Mouse (Mus musculus) CD4-positive helper T cell, adult 2 months (primary cell): ENCODE results near the gene Ntm.

ENCODE experiments used
- DNase-seq: peaks from one replicate; pipeline ENCODE4 v3.0.0-alpha.2; 2012; ENCODE audit warnings: low read depth, missing footprints, low spot score

Ntm gene

GRCm38 (mm10) chr9:29802990-29803737, 159.8 kb downstream of the Ntm start:
- DNase-seq, result no peak

DNA sequence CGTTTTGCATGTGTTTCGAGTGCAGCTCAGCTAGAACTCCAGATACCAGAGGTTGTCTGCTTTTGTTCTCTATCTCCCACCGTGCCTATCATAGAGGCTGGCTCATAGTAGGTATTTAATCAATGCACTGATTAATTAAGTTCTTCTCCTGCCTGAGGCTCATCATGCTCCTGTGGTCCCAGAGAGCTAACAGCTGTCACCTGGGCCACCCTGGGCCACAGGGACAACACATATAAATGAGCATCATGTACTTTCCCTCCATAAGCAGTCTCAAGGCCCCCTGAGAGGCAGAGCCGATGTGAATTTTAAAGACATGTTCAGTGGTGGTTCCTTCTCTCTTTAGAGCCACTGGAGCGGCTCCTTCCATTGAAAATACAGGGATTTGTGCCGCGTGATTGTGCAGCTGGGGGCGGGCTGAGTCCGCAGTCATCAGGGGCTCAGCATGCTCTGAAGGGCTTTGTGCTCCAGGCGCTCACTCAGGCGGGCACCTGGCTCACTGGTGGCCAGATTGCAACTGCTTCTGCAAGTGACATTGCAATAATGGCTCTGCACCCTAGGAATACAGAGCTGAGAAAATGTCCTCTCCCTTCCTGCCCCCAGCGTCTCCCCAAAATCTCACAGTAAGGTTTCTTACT, 160.8 kb downstream of the Ntm start:
- no peak for DNase-seq

- no peak for DNase-seq
These were observed 166.7 kb downstream of the Ntm start for GRCm38 (mm10) chr9:29796281-29796680.

GRCm38 (mm10) chr9:29791199-29791915, 171.6 kb downstream of the Ntm start:
- no peak for DNase-seq

- no peak for DNase-seq
These were observed 172.9 kb downstream of the Ntm start for GRCm38 (mm10) chr9:29790017-29790416.

DNA sequence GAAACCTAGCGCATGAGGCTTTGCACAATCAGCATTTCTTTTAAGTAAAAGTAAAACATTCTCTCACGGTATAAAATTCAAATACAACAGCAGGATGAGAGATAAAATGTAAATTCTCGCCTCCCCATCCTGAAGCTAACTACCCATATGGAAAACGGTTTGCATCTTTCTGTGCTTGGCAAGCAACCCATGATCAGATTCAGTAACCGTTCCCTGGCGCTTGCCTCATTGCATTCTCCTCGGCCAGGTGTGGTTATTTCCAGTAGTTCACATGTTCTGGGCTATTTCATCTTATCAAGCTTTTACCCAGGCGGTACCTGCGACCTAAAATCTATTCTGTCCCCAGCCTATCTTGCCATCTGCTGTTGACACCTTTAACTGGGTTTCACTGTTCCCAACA, 174.1 kb downstream of the Ntm start:
- DNase-seq, result no peak

DNA sequence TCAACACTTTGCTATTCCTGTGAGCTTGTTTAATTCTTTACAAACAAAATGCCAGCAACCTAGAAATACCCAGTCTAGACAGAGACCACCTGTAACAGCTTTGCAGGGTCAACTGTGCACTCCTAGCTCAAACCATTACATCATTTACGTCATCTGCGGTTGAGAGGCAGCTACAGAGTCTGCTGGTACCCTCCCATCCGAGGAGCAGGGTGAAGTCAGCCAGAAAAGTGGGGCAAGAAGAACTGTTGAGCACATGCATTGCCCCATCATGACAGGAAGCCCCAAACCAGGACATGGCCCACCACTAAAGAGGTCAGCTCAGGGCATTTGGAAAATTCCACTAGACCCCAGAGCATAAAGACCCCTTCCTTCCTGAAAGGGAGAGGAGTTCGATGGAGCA, 175.5 kb downstream of the Ntm start:
- DNase-seq, result no peak

GRCm38 (mm10) chr9:29782697-29783096, 180.2 kb downstream of the Ntm start:
- DNase-seq, result no peak

DNA sequence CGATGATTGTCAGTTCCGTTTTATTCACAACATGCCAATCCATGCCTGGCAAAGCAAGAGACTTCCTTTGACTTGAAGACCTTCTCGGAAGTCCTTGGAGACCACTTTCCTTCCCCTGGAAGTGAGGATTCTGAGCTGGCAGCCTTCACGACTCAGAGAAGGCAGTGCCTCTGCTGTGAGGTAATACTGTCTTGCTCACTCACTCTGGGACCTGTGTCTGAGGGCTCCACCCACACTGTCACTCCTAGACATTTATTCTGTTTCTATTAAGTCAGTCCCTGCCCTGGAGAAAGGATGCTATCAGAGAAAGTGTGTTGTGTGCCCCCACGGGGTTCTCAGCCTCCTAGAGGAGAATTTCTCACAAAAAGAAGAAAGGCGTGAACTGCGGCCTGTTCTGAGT, 183.2 kb downstream of the Ntm start:
- no peak for DNase-seq

GRCm38 (mm10) chr9:29776951-29777350, 186.0 kb downstream of the Ntm start:
- DNase-seq, result no peak

GRCm38 (mm10) chr9:29776542-29776941, 186.4 kb downstream of the Ntm start:
- no peak for DNase-seq

- DNase-seq, result no peak
These were observed 186.9 kb downstream of the Ntm start for GRCm38 (mm10) chr9:29776030-29776429.

DNA sequence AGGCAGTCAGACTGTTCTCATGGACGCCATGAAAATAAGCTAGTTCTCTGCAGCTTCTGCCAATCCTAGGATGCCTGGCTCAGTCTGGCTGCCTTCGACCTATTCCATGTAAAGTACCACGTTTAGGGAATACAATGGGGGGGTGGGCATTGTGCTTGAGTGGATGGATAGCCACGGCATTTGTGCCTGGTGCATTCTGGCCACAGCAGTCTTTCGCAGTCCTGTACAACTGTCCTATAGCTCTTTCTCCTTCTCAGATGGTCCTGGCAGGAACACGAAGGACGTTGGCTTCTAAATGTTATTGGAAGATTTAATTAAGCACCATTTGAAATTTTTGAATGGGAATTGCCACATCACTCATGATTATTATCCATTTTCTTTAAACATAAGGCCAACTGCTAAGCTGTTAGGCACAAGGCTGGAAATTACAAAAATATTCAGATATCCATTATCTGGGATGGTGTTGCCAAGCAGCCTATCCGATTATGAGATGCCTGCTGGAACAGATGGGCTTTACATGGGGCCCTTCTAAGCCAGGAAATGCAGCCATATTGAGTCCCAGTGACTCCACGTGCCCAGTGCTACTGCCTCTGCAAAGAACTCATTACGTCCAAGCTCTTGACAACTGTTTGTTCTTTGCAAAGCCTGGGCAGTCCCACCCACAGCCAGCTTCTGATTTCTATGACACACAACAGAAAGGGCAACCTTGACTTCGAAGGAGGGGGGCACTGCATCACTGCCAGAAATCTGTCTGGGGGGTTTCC, 190.1 kb downstream of the Ntm start:
- no peak for DNase-seq

DNA sequence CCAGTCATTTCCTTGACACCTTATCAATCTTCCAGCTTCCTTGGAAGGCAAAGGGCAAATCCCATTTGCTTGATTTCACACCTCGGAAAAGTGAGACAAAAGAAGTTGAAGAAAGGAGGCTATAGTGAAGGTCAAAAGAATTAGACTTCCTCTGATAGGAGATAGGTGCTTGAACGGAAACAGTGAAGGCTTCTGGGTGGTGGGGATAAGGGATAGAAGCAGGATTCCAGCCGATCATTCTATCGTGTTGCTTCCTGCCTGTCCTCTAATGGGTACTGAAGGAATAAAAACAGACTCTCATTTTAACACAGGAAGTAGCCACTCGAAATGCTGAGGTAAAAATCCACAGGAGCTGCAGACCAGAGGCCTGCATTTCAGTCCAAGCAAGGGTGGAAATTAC, 191.1 kb downstream of the Ntm start:
- DNase-seq, result no peak

GRCm38 (mm10) chr9:29771071-29771785, 191.7 kb downstream of the Ntm start:
- DNase-seq, result no peak

GRCm38 (mm10) chr9:29769361-29769760, 193.6 kb downstream of the Ntm start:
- no peak for DNase-seq

DNA sequence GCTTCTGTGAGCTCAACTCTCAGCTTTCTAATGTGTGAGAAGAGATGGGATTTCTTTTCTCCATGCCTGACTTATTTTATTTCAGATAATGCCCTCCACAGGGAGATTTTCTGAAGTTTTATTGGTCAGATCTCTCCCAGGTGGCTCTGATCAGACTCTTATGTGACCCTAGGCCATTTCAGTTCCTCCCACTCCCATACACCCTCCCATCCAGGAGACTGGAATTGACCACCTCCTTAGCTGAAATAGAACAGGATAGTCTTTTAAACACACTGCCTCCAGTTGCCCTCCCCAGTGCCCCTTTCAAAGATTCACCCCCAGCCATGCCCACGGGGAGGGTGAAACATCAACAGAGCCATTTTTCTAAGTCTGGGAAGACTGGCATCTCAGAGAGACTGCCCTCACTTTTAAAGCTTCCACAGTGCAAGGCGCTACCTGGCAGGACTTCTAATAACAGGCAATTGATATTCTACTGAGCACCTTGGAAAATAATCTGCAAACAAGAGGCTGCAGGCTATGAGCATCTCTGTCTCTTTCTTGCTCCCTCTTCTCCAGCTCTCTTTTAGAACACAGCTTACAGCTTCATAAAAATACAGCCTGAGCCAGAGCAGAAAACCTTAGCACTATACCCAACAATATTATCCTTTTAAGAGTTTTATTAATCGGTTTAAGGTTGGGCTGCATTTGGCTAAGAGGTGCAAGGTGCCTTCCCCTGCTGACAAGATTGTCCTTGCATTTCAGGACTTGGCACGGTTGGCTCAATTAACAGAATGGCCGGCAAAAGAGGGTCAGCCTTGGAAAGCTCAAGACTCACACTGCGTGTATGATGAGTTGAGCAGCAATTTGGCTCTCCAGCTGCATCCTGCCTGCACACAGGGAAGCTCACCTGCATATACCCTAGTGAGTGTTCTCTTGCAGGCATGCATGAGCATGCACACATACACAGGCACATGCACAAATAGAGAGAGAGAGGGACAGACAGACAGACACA, 196.7 kb downstream of the Ntm start:
- no peak for DNase-seq

DNA sequence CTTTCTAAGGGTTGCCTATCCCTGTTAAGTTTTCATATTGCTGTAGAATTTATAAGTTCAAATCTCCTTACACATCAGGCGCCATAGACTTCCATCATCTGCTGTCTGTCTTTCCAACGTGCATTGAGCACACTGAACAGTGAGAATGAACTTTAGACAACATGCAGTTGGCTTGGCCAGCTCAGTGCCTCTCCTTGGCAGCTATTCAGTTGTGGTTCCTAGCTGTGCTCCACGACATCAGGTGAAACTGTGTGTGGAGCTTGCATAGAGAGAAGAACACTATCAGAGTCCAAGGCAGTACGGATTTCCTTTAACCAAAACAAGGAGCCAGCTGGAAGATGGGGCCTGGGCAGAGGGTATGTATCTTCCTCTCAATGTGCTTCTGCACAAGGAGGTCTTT, 199.6 kb downstream of the Ntm start:
- no peak for DNase-seq

GRCm38 (mm10) chr9:29761952-29762586, 200.9 kb downstream of the Ntm start:
- DNase-seq, result no peak

DNA sequence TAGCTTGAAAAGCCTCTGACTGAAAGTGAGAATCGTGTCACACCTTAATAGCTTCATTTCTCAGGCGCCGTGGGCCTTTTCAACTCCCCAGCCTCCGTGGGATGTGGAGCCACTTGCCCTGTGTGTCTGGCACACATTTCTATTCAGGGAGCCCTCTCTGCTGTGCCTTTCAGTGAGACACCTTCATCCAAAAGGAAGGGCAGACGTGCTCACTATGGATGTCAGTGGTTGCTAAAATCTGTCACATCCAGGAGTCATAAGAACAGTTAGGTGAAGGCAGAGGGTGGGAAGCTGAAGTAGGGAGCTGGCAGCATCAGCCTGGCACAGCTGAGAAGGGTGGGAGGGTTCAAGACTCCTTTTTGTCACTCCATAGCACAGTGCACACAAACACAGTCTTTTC, 201.4 kb downstream of the Ntm start:
- DNase-seq, result no peak
